Mouse (Mus musculus): ENCODE measurements around the gene Gm5724.

Gm5724 gene

DNA sequence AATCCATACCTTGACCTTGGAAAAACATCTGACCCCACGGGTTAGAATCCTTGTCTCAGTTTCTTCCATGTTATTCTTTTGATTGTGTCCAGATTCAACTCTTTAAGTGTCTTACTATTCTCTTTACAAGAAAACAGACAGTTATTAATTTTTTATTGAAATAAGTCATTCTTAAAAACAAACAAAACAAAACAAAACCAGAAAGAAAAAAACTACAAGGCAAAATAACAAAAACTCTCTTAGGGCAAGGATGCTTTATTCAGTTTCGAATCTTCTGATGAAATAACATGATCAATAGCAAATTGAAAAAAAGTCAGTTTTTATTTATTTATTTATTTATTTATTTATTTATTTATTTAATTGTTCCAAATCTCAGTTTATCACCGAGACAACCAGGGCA, at the start of gene Gm5724:
Gm5724 (minus strand) TSS at position 101 of the 400 bp plus-strand sequence.
- DNase-seq (ENCODE audit: low read depth, low spot score): no peak

DNA sequence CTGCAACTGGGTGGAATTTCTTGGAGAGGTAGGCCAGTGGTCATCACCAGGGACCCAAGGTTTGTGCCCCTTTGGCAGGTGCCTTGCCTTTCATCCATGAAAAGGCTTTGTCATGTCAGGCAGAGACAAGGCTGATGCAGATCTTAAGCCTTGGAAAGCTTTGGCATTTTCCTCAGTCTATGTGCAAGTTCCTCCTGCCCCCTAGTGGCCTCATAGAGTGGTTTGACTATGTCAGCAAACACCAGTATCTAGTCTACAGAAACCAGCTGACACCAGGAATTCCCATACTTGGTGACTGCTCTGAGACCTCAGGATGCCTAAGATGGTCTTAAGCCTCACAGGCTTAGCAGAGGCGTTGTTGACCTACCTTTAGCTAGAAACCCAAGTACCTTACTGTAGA, 24.2 kb upstream of the Gm5724 start:
- DNase-seq (ENCODE audit: low read depth, low spot score): peak; percentile 29

DNA sequence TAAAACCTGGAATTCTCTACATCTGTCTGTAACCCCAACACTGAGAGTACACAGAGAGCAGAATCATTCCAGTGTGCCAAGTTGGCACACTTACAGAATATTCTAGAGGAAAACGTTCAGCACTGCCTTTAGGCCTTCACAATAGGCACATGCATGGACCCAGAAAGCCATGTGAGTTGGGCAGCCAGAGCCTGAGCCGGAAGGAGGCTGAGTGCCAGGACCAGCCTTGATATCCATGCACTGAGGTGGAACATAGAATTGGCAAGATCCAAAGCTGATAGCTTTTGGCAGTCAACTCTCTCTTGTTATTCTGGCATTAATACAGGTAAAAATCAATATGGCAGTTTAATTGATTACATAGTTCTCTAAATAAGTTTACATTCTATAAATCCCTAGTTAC, 866 bp upstream of the Gm5724 start:
- DNase-seq (ENCODE audit: low read depth, low spot score): no peak

DNA sequence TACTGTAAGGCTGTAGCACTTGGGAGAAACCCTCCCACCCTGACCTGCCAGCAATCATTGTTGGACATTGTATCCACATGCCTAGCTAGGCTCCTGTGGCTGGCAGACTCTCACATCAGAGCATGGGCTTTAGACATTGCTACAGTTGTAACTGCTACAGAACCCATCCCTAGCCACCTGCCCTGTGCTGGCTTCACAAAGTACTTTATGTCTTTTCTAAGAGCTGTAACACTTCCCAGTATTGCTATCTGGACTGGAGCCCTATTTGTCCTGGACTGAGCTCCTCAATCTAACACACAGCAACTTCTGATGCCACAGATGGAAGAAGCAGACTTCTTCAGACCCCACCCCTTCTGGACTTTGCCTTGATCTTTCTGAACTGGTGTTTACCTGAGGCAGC, 82.4 kb downstream of the Gm5724 start:
- no peak for DNase-seq (ENCODE audit: low read depth, low spot score)

DNA sequence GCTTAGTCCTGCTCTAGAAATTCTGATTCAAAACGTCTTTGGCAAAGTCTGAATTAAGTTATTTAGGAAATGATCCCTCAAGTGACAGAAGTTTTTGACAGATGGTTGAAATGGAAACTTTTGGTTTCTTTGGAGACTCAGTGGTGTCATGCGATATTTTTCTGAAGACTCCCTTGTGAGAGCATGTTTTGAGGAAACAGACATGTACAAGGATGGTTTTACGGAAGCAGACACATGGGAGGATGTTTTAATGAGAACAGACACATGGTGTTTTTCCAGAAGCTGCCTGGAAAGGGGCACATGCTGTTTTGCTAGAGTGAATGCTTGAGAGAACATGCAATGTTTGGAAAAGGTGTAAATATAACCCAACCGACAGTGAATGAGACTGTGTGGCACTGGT, 86.6 kb downstream of the Gm5724 start:
- DNase-seq (ENCODE audit: low read depth, low spot score): no peak
